Mouse (Mus musculus) MEL (cell line): ENCODE results near the gene Nsun2. TPM values are rescaled to one million over a fixed set of nuclear protein-coding genes. Genes with fewer than 3 reads are reported as not detected.

Experiments used
- DNase-seq: peaks from one replicate; pipeline ENCODE4 v3.0.0; 2011; ENCODE audit warnings: low read depth, low spot score
- H3K27ac ChIP-seq: 2 replicates; pipeline ENCODE4 v1.5.1; 2012; ENCODE audit warnings: low read depth, mild to moderate bottlenecking, control low read depth, low read length, moderate library complexity; ENCODE audit not compliant: control insufficient read depth
- H3K27me3 ChIP-seq, 2 experiments: fragments of 150-350 bp in 1 of 2; sonication (generic) in 1 of 2; 2 replicates each; pipeline ENCODE4 v1.6.1; 2012; ENCODE audit warnings: low read length in 2 of 2, mild to moderate bottlenecking in 2 of 2, improper control_type of control experiment in 1 of 2, moderate library complexity in 1 of 2; ENCODE audit not compliant: insufficient read depth in 2 of 2, control insufficient read depth in 1 of 2
- H3K36me3 ChIP-seq, 2 experiments: 2 replicates each; pipeline ENCODE4 v1.6.1; 2012 to 2014; ENCODE audit warnings: low read length in 2 of 2, improper control_type of control experiment in 1 of 2, inconsistent platforms in 1 of 2, mild to moderate bottlenecking in 1 of 2; ENCODE audit not compliant: insufficient read depth in 2 of 2, control insufficient read depth in 1 of 2
- H3K4me1 ChIP-seq, 2 experiments: fragments of 150-350 bp in 1 of 2; sonication (generic) in 1 of 2; 2 replicates each; pipeline ENCODE4 v1.6.1; 2012; ENCODE audit warnings: low read length in 2 of 2, improper control_type of control experiment in 1 of 2, mild to moderate bottlenecking in 1 of 2; ENCODE audit not compliant: insufficient read depth in 2 of 2, control insufficient read depth in 1 of 2
- H3K4me3 ChIP-seq, 2 experiments: fragments of 150-350 bp in 1 of 2; sonication (generic) in 1 of 2; 2 replicates each; pipeline ENCODE4 v1.5.1; 2012; ENCODE audit warnings: low read depth in 2 of 2, low read length in 2 of 2, mild to moderate bottlenecking in 2 of 2, moderate library complexity in 2 of 2, control low read depth in 1 of 2, improper control_type of control experiment in 1 of 2; ENCODE audit not compliant: control insufficient read depth in 1 of 2, insufficient read depth in 1 of 2
- H3K79me2 ChIP-seq: 2 replicates; pipeline ENCODE4 v1.6.1; 2012; ENCODE audit warnings: mild to moderate bottlenecking, low read length, moderate library complexity; ENCODE audit not compliant: control insufficient read depth, poor library complexity, insufficient read depth
- H3K9ac ChIP-seq: 2 replicates; pipeline ENCODE4 v1.6.1; 2012; ENCODE audit warnings: low read depth, mild to moderate bottlenecking, control low read depth, low read length, moderate library complexity; ENCODE audit not compliant: control insufficient read depth, poor library complexity, severe bottlenecking
- H3K9me3 ChIP-seq: fragments of 150-350 bp; sonication (generic); replicated peaks from 2 replicates; pipeline ENCODE4 v1.6.1; 2012; ENCODE audit warnings: mild to moderate bottlenecking, low read length, improper control_type of control experiment, moderate library complexity; ENCODE audit not compliant: insufficient read depth
- BHLHE40 ChIP-seq: IDR thresholded peaks from 2 replicates; pipeline ENCODE4 v1.6.1; 2012; ENCODE audit warnings: low read depth, mild to moderate bottlenecking, inconsistent platforms, low read length, improper control_type of control experiment, borderline replicate concordance
- CHD1 ChIP-seq: IDR thresholded peaks from 2 replicates; pipeline ENCODE4 v1.6.1; 2012; ENCODE audit warnings: low read depth, mild to moderate bottlenecking, inconsistent platforms, low read length, improper control_type of control experiment
- CHD2 ChIP-seq: IDR thresholded peaks from 2 replicates; pipeline ENCODE4 v1.6.1; 2011; ENCODE audit warnings: low read length, improper control_type of control experiment
- CTCF ChIP-seq, 3 experiments: IDR thresholded peaks in 2 of 3; conservative IDR thresholded peaks in 1 of 3; 2 replicates each; pipeline ENCODE4 v1.5.1; 2011 to 2012; ENCODE audit warnings: low read length in 3 of 3, low read depth in 2 of 3, mild to moderate bottlenecking in 2 of 3, improper control_type of control experiment in 1 of 3, inconsistent platforms in 1 of 3, mixed read lengths in 1 of 3, moderate library complexity in 1 of 3; ENCODE audit not compliant: control insufficient read depth in 1 of 3, insufficient read depth in 1 of 3, poor library complexity in 1 of 3, severe bottlenecking in 1 of 3
- GABPA ChIP-seq: IDR thresholded peaks from 2 replicates; pipeline ENCODE4 v1.6.1; 2012; ENCODE audit warnings: low read depth, mild to moderate bottlenecking, inconsistent platforms, low read length, improper control_type of control experiment, moderate library complexity
- HCFC1 ChIP-seq: IDR thresholded peaks from 2 replicates; pipeline ENCODE4 v1.6.1; 2012; ENCODE audit warnings: low read depth, mild to moderate bottlenecking, inconsistent platforms, low read length, improper control_type of control experiment, moderate library complexity
- MAFK ChIP-seq: IDR thresholded peaks from 2 replicates; pipeline ENCODE4 v1.6.1; 2011; ENCODE audit warnings: low read depth, mild to moderate bottlenecking, low read length, improper control_type of control experiment, borderline replicate concordance
- MAZ ChIP-seq: IDR thresholded peaks from 2 replicates; pipeline ENCODE4 v1.6.1; 2012; ENCODE audit warnings: low read depth, mild to moderate bottlenecking, inconsistent platforms, low read length, improper control_type of control experiment
- MYC ChIP-seq: IDR thresholded peaks from 2 replicates; pipeline ENCODE4 v1.6.1; 2011; ENCODE audit warnings: low read depth, mild to moderate bottlenecking, low read length, improper control_type of control experiment, moderate library complexity
- NRF1 ChIP-seq: IDR thresholded peaks from 2 replicates; pipeline ENCODE4 v1.6.1; 2014; ENCODE audit warnings: low read depth, mild to moderate bottlenecking, inconsistent platforms, low read length, improper control_type of control experiment, moderate library complexity; ENCODE audit not compliant: poor library complexity, insufficient read depth, severe bottlenecking
- POLR2A ChIP-seq, 2 experiments: IDR thresholded peaks; 2 replicates each; pipeline ENCODE4 v1.6.1; 2011 to 2012; ENCODE audit warnings: low read length in 2 of 2, mild to moderate bottlenecking in 2 of 2, control low read depth in 1 of 2, improper control_type of control experiment in 1 of 2, low read depth in 1 of 2, moderate library complexity in 1 of 2; ENCODE audit not compliant: control insufficient read depth in 1 of 2, insufficient read depth in 1 of 2, poor library complexity in 1 of 2
- POLR2AphosphoS5 ChIP-seq: IDR thresholded peaks from 2 replicates; pipeline ENCODE4 v1.6.1; 2012; ENCODE audit warnings: low read depth, borderline replicate concordance, mild to moderate bottlenecking, inconsistent platforms, low read length, moderate library complexity, mixed read lengths
- RAD21 ChIP-seq: IDR thresholded peaks from 2 replicates; pipeline ENCODE4 v1.6.1; 2011; ENCODE audit warnings: mild to moderate bottlenecking, low read depth, low read length, improper control_type of control experiment
- RCOR1 ChIP-seq: IDR thresholded peaks from 2 replicates; pipeline ENCODE4 v1.6.1; 2012; ENCODE audit warnings: low read depth, mild to moderate bottlenecking, inconsistent platforms, low read length, improper control_type of control experiment
- SIN3A ChIP-seq: IDR thresholded peaks from 2 replicates; pipeline ENCODE4 v1.6.1; 2012; ENCODE audit warnings: low read length, improper control_type of control experiment, inconsistent platforms
- TBP ChIP-seq: IDR thresholded peaks from 2 replicates; pipeline ENCODE4 v1.8.0; 2011; ENCODE audit warnings: low read depth, low read length, improper control_type of control experiment
- UBTF ChIP-seq: IDR thresholded peaks from 2 replicates; pipeline ENCODE4 v1.6.1; 2012; ENCODE audit warnings: low read depth, mild to moderate bottlenecking, inconsistent platforms, low read length, improper control_type of control experiment, moderate library complexity, borderline replicate concordance; ENCODE audit not compliant: insufficient read depth
- USF1 ChIP-seq: IDR thresholded peaks from 2 replicates; pipeline ENCODE4 v1.6.1; 2014; ENCODE audit warnings: low read depth, mild to moderate bottlenecking, inconsistent platforms, low read length, improper control_type of control experiment, moderate library complexity
- USF2 ChIP-seq, 2 experiments: IDR thresholded peaks; 2 replicates each; pipeline ENCODE4 v1.6.1; 2011 to 2012; ENCODE audit warnings: improper control_type of control experiment in 2 of 2, low read length in 2 of 2, borderline replicate concordance in 1 of 2, inconsistent platforms in 1 of 2, low read depth in 1 of 2, mild to moderate bottlenecking in 1 of 2; ENCODE audit not compliant: insufficient read depth in 1 of 2
- ZC3H11A ChIP-seq: IDR thresholded peaks from 2 replicates; pipeline ENCODE4 v1.6.1; 2012; ENCODE audit warnings: low read depth, mild to moderate bottlenecking, inconsistent platforms, low read length, improper control_type of control experiment
- ZKSCAN1 ChIP-seq: IDR thresholded peaks from 2 replicates; pipeline ENCODE4 v1.6.1; 2012; ENCODE audit warnings: low read depth, mild to moderate bottlenecking, inconsistent platforms, low read length, improper control_type of control experiment, moderate library complexity
- ZMIZ1 ChIP-seq: IDR thresholded peaks from 2 replicates; pipeline ENCODE4 v1.6.1; 2012; ENCODE audit warnings: low read depth, mild to moderate bottlenecking, inconsistent platforms, low read length, improper control_type of control experiment, moderate library complexity
- ZNF384 ChIP-seq: IDR thresholded peaks from 2 replicates; pipeline ENCODE4 v1.6.1; 2012; ENCODE audit warnings: low read depth, mild to moderate bottlenecking, inconsistent platforms, low read length, improper control_type of control experiment
- polyA plus RNA-seq, 2 experiments: library from polyadenylated mRNA; stranded (reverse) in 1 of 2; unstranded in 1 of 2; fragments of >175 nt in 1 of 2; fragments of >200 nt in 1 of 2; gene quantifications; 2 replicates each; pipeline versions ENCODE4 v1.2.1 to v1.2.4; 2012; ENCODE audit warnings: low replicate concordance in 2 of 2, low read depth in 1 of 2; ENCODE audit not compliant: insufficient read length in 2 of 2, insufficient read depth in 1 of 2, missing spikeins in 1 of 2
- total RNA-seq: library from RNA; depleted of rRNA; stranded (reverse); fragments of 300-350 nt; gene quantifications from 2 replicates; pipeline ENCODE4 v1.2.3, GENCODE M21; 2012

Nsun2 gene
- total and polyA plus RNA-seq, 3 experiments = 277 to 303 (median 302) TPM

- Histone ChIP-seq H3K27ac (no peak overlapping the region), H3K9me3 (no peaks in the 10 kb centered on the region), H3K9ac (no peak overlapping the region), H3K79me2 (no peaks in the 10 kb centered on the region), H3K4me1 (no peaks in the 10 kb centered on the region), H3K36me3 (no peaks in the 10 kb centered on the region), H3K27me3 (no peaks in the 10 kb centered on the region), H3K4me3 (no peak overlapping the region)
- DNase-seq = no peak
- TF ChIP-seq USF2 (IDR thresholded peaks at IDR 0.05; ENCODE audit: borderline replicate concordance in 1 of 2, insufficient read depth in 1 of 2, low read depth in 1 of 2, low read length in 2 of 2) = no peak
- TF ChIP-seq POLR2AphosphoS5 = no peak
- TF ChIP-seq HCFC1 = no peak
- TF ChIP-seq NRF1 = no peak
- TF ChIP-seq POLR2A (IDR thresholded peaks at IDR 0.05; ENCODE audit: control insufficient read depth in 1 of 2, insufficient read depth in 1 of 2, low read depth in 1 of 2, low read length in 2 of 2, poor library complexity in 1 of 2) = no peak
- TF ChIP-seq TBP = no peak
- TF ChIP-seq SIN3A = no peak
- no peak for TF ChIP-seq USF1
- TF ChIP-seq CHD2 = no peak
- no peak for TF ChIP-seq ZMIZ1
- TF ChIP-seq CHD1 = no peak
- TF ChIP-seq GABPA = no peak
- TF ChIP-seq CTCF (IDR thresholded peaks at IDR 0.05 in 2 of 3, conservative IDR thresholded peaks at IDR 0.05 in 1 of 3; ENCODE audit: control insufficient read depth in 1 of 3, insufficient read depth in 1 of 3, low read depth in 2 of 3, low read length in 3 of 3, poor library complexity in 1 of 3, severe bottlenecking in 1 of 3) = no peak
- TF ChIP-seq MAZ = no peak
- no peak for TF ChIP-seq ZNF384
- no peak for TF ChIP-seq ZC3H11A
- TF ChIP-seq UBTF = no peak
- TF ChIP-seq RCOR1 = no peak
- no peak for TF ChIP-seq ZKSCAN1
- TF ChIP-seq MYC = no peak
These were observed 67.8 kb downstream of the Nsun2 start for GRCm38 (mm10) chr13:69601321-69601720.

GRCm38 (mm10) chr13:69604670-69605069 is 71.1 kb downstream of the Nsun2 start:
- Histone ChIP-seq H3K4me3 (no peak overlapping the region), H3K79me2 (no peaks in the 10 kb centered on the region), H3K9me3 (no peaks in the 10 kb centered on the region), H3K36me3 (peaks cover 0 to 10% of the 10 kb centered on the region in 2 experiments; a peak in 2 of 4 replicates), H3K27ac (no peak overlapping the region), H3K9ac (no peak overlapping the region), H3K27me3 (no peaks in the 10 kb centered on the region), H3K4me1 (peaks cover 0 to 14% of the 10 kb centered on the region in 2 experiments; a peak in 2 of 4 replicates)
- TF ChIP-seq BHLHE40 = no peak
- no peak for TF ChIP-seq RAD21
- no peak for TF ChIP-seq TBP
- TF ChIP-seq MAFK = no peak
- DNase-seq = no peak
